8 mouse cellular contexts compared by ENCODE assay signal in the genomic region with DNA sequence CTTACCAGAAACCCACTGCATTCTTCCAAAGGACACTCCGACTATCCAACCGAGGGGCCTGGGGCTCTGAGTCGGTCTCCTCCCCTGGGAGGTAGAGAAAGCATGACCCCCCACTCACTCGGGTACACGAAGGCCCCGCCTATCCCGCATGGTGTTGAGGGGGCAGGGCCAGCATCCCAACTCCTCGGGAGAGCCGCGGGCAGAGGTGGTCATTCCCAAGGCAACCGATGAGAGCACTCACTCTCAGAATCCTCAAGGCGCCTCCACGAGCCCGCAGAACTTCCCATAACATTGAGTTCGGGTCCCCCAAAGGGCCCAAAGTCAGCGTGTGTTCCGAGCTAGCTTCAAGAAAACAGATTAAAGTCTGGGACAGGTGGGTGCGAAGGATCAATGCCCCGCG. TPM values are rescaled to one million over a fixed set of nuclear protein-coding genes. Genes with fewer than 3 reads are reported as not detected.
DNase-seq lines count a peak whose midpoint lies in the region; ATAC-seq lines count a peak whose summit lies in the region.

No protein-coding gene starts in this region.

- intact Hi-C loops in gastrocnemius, postnatal 36 days (cut with DNase I), result no loop called here

- no peaks in the 10 kb centered on the region for H3K9me3 ChIP-seq in heart, embryonic 14.5 days (ENCODE audit: control insufficient read depth, low read length)
- H3K9me3 ChIP-seq in limb, embryonic 11.5 days (ENCODE audit: control insufficient read depth, low read length), result no peaks in the 10 kb centered on the region
- no peaks in the 10 kb centered on the region for H3K9me3 ChIP-seq in midbrain, embryonic 13.5 days

- H3K27me3 ChIP-seq in heart, embryonic 14.5 days (ENCODE audit: control insufficient read depth, insufficient read depth, low read length), result 0 out of 2 replicates have a peak, but pooled peaks cover 5% of the 10 kb centered on the region
- no peaks in the 10 kb centered on the region; the same call in 1 of the 2 replicates for H3K27me3 ChIP-seq in limb, embryonic 11.5 days (ENCODE audit: control insufficient read depth, insufficient read depth, low read length)
- H3K27me3 ChIP-seq in midbrain, embryonic 13.5 days, result peaks cover 24% of the 10 kb centered on the region

- H3K27ac ChIP-seq in heart, embryonic 14.5 days (replicated peaks in 1 of 2; ENCODE audit: control insufficient read depth in 1 of 2, insufficient read depth in 1 of 2, low read depth in 2 of 2, low read length in 2 of 2), result peak overlapping the region in 1 of 2 experiments; percentile 76; a peak in 1 of 4 replicates
- H3K27ac ChIP-seq in limb, embryonic 11.5 days (replicated peaks; ENCODE audit: low read depth, low read length), result no peak overlapping the region
- no peak overlapping the region for H3K27ac ChIP-seq in midbrain, embryonic 13.5 days

- H3K4me1 ChIP-seq in heart, embryonic 14.5 days (ENCODE audit: control insufficient read depth in 2 of 2, insufficient read depth in 2 of 2, low read length in 2 of 2), result peaks cover 0 to 4% of the 10 kb centered on the region in 2 experiments
- H3K4me1 ChIP-seq in limb, embryonic 11.5 days (ENCODE audit: control insufficient read depth, insufficient read depth, low read length), result no peaks in the 10 kb centered on the region
- peaks cover 16% of the 10 kb centered on the region for H3K4me1 ChIP-seq in midbrain, embryonic 13.5 days (replicated peaks)

- peaks cover 12% of the 10 kb centered on the region; the same call in 1 of the 2 replicates for H3K36me3 ChIP-seq in heart, embryonic 14.5 days (ENCODE audit: control insufficient read depth, insufficient read depth, low read length)
- no peaks in the 10 kb centered on the region for H3K36me3 ChIP-seq in limb, embryonic 11.5 days (ENCODE audit: control insufficient read depth, insufficient read depth, low read length)
- H3K36me3 ChIP-seq in midbrain, embryonic 13.5 days, result peaks cover 14% of the 10 kb centered on the region

- H3K4me3 ChIP-seq in heart, embryonic 14.5 days (ENCODE audit: control insufficient read depth in 1 of 2, insufficient read depth in 1 of 2, low read depth in 1 of 2, low read length in 2 of 2), result peak overlapping the region; percentile 56 to 86
- peak overlapping the region; percentile 53 for H3K4me3 ChIP-seq in limb, embryonic 11.5 days (ENCODE audit: low read depth, low read length)
- peak overlapping the region; percentile 58 for H3K4me3 ChIP-seq in midbrain, embryonic 13.5 days (replicated peaks)

- peak overlapping the region; percentile 73 for H3K9ac ChIP-seq in heart, embryonic 14.5 days (ENCODE audit: low read length)
- H3K9ac ChIP-seq in limb, embryonic 11.5 days (ENCODE audit: low read length), result peak overlapping the region; percentile 57
- H3K9ac ChIP-seq in midbrain, embryonic 13.5 days (replicated peaks), result peak overlapping the region; percentile 66

- peak overlapping the region; percentile 88 for H3K4me2 ChIP-seq in heart, embryonic 14.5 days (ENCODE audit: low read length)
- H3K4me2 ChIP-seq in limb, embryonic 11.5 days (ENCODE audit: low read depth, severe bottlenecking), result peak overlapping the region; percentile 84
- H3K4me2 ChIP-seq in midbrain, embryonic 13.5 days (replicated peaks), result peak overlapping the region; percentile 88

- no peak for DNase-seq in cerebellum, postnatal 4 days (ENCODE audit: low spot score in 2 of 2)
- peak; percentile 31 for DNase-seq in urinary bladder, postnatal 14 days (ENCODE audit: low spot score)
- no peak for DNase-seq in urinary bladder, postnatal 25 days (ENCODE audit: low spot score)
- peak; percentile 59 for DNase-seq in limb, embryonic 11.5 days (ENCODE audit: low spot score)
- no peak for DNase-seq in gastrocnemius, postnatal 36 days

- 2% methylated on average over 20 of the region's 20 CpGs for WGBS in heart, embryonic 14.5 days
- 3% methylated on average over 20 of the region's 20 CpGs for WGBS in limb, embryonic 11.5 days
- 2% methylated on average over 20 of the region's 20 CpGs for WGBS in midbrain, embryonic 13.5 days

- peak; percentile 26; the same call in 1 of the 2 replicates for ATAC-seq in cerebellum, adult (ENCODE audit: insufficient number of reproducible peaks, low FRiP score, low TSS enrichment)
- ATAC-seq in heart, embryonic 14.5 days (ENCODE audit: insufficient number of reproducible peaks, insufficient read depth, low FRiP score, low read depth), result peak; percentile 33; the same call in 1 of the 2 replicates
- ATAC-seq in limb, embryonic 11.5 days (ENCODE audit: insufficient number of reproducible peaks, low FRiP score, low TSS enrichment, low read depth), result peak; percentile 68
- ATAC-seq in midbrain, embryonic 13.5 days, result peak; percentile 76

RNA-seq across cellular contexts. Expression of a gene that starts 2.0 kb away (rescaled TPM):
- polyA plus RNA-seq in heart, embryonic 14.5 days (2014; fragmentation: Nextera tagmentation; extraction: Ambion mirVana), result 0.53 and 0.81 TPM in 2 replicates
- 0.34 and 0.61 TPM in 2 replicates for polyA plus RNA-seq in limb, embryonic 11.5 days (2014; fragmentation: Nextera tagmentation; extraction: Ambion mirVana)
- 0.21 and 0.69 TPM in 2 replicates for polyA plus RNA-seq in midbrain, embryonic 13.5 days (2015; fragmentation: Nextera tagmentation; extraction: Ambion mirVana)
- under 1 TPM; 0.44 to 0.46 TPM for total RNA-seq in gastrocnemius, postnatal 36 days (2021)

RNA-seq across cellular contexts. Expression of a gene that starts 2.9 kb away (rescaled TPM):
- polyA plus RNA-seq in heart, embryonic 14.5 days (2014; fragmentation: Nextera tagmentation; extraction: Ambion mirVana), result 14.2 and 21.8 TPM in 2 replicates
- polyA plus RNA-seq in limb, embryonic 11.5 days (2014; fragmentation: Nextera tagmentation; extraction: Ambion mirVana), result 27.9 and 33.6 TPM in 2 replicates
- 27.7 and 28.8 TPM in 2 replicates for polyA plus RNA-seq in midbrain, embryonic 13.5 days (2015; fragmentation: Nextera tagmentation; extraction: Ambion mirVana)
- total RNA-seq in gastrocnemius, postnatal 36 days (2021), result 10 to 100 TPM; 10.7 to 11.0 TPM

RNA-seq across cellular contexts. Expression of a gene that starts 12.0 kb away (rescaled TPM):
- not detected in 2 replicates for polyA plus RNA-seq in heart, embryonic 14.5 days (2014; fragmentation: Nextera tagmentation; extraction: Ambion mirVana)
- not detected in 2 replicates for polyA plus RNA-seq in limb, embryonic 11.5 days (2014; fragmentation: Nextera tagmentation; extraction: Ambion mirVana)
- not detected in 2 replicates for polyA plus RNA-seq in midbrain, embryonic 13.5 days (2015; fragmentation: Nextera tagmentation; extraction: Ambion mirVana)
- not detected for total RNA-seq in gastrocnemius, postnatal 36 days (2021)

RNA-seq across cellular contexts. Expression of a gene that starts 16.5 kb away (rescaled TPM):
- polyA plus RNA-seq in heart, embryonic 14.5 days (2014; fragmentation: Nextera tagmentation; extraction: Ambion mirVana), result 112 and 116 TPM in 2 replicates
- polyA plus RNA-seq in limb, embryonic 11.5 days (2014; fragmentation: Nextera tagmentation; extraction: Ambion mirVana), result 195 and 204 TPM in 2 replicates
- polyA plus RNA-seq in midbrain, embryonic 13.5 days (2015; fragmentation: Nextera tagmentation; extraction: Ambion mirVana), result 207 and 213 TPM in 2 replicates
- 100 to 1,000 TPM; 129 to 154 TPM for total RNA-seq in gastrocnemius, postnatal 36 days (2021)

RNA-seq across cellular contexts. Expression of a gene that starts 47.9 kb away (rescaled TPM):
- polyA plus RNA-seq in heart, embryonic 14.5 days (2014; fragmentation: Nextera tagmentation; extraction: Ambion mirVana), result 7.4 and 10.9 TPM in 2 replicates
- polyA plus RNA-seq in limb, embryonic 11.5 days (2014; fragmentation: Nextera tagmentation; extraction: Ambion mirVana), result 0.31 and 1.3 TPM in 2 replicates
- 4.8 and 7.6 TPM in 2 replicates for polyA plus RNA-seq in midbrain, embryonic 13.5 days (2015; fragmentation: Nextera tagmentation; extraction: Ambion mirVana)
- total RNA-seq in gastrocnemius, postnatal 36 days (2021), result 10 to 100 TPM in 1 of 2 experiments, 1 to 10 TPM in 1; 8.5 to 11.9 TPM

Comparison
In these comparisons a context has a peak if more than half of its experiments do, and no peak if none do; other contexts are left out.
1. DNase-seq: peak in urinary bladder, postnatal 14 days (single experiment) and limb, embryonic 11.5 days (single experiment); none in cerebellum, postnatal 4 days (0 of 2), urinary bladder, postnatal 25 days (single experiment) and gastrocnemius, postnatal 36 days (0 of 2).
2. ATAC-seq: peak in every context shown above with its lines; median percentile 76 in midbrain, embryonic 13.5 days; 68 in limb, embryonic 11.5 days; 33 in heart, embryonic 14.5 days; 26 in cerebellum, adult.
3. Peak in every context shown above with its lines, with median percentiles within 50 percentile points of each other: H3K4me2 ChIP-seq, H3K4me3 ChIP-seq and H3K9ac ChIP-seq.